Mouse (Mus musculus): ENCODE results near the gene Cdk1.

DNA sequence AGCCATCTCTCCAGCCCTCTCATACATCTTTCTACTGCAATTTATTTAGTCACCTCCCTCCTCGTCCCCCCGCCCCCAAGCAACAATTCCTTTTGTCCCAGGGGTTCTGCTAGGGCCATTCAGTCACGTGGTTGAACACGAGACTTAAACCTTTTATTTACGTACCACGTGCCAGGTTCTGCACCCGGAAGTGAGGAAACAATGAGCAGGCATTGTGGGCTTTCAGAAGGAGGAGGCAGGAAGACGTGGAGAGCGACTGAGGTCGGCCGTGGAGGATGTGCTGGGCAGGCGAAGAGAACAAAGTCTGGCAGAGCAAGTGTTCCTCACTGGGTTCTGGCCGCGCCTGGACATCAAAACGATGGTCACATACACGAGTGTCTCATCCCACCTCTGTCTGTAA is 40.9 kb downstream of the Cdk1 start:
- TF ChIP-seq CTCF (IDR thresholded peaks at IDR 0.05; ENCODE audit: low read depth) (no peak), EP300 (optimal IDR thresholded peaks at IDR 0.05) (no peak)

Data from stomach, postnatal 0 days (tissue).